Mouse (Mus musculus): Measurements from ENCODE around the gene Srp54b.
"Not testable (repeated sequence)": the region's sequence is repeated elsewhere in the genome, so short reads cannot be mapped to it uniquely, and the experiment has no call there.

Gene Srp54b

GRCm38 (mm10) chr12:55154559-55155448, at the start of gene Srp54b:
Gene Srp54b, plus strand, starts transcription at chr12:55155104.
- not testable (repeated sequence) for DNase-seq

GRCm38 (mm10) chr12:55112616-55113015, 42.3 kb upstream of the Srp54b start:
- not testable (repeated sequence) for DNase-seq

GRCm38 (mm10) chr12:55124242-55124641, 30.7 kb upstream of the Srp54b start, which contains the start of gene Fam177a:
Gene Fam177a, plus strand, starts transcription at chr12:55124469.
- DNase-seq = not testable (repeated sequence)

GRCm38 (mm10) chr12:55124731-55125130, 30.2 kb upstream of the Srp54b start:
- not testable (repeated sequence) for DNase-seq

GRCm38 (mm10) chr12:55135540-55135939, 19.4 kb upstream of the Srp54b start:
- not testable (repeated sequence) for DNase-seq

- not testable (repeated sequence) for DNase-seq
Measured at GRCm38 (mm10) chr12:55137859-55138258, 17.0 kb upstream of the Srp54b start.

- DNase-seq = not testable (repeated sequence)
Measured at GRCm38 (mm10) chr12:55155449-55155783, 512 bp downstream of the Srp54b start.

- not testable (repeated sequence) for DNase-seq
Measured at GRCm38 (mm10) chr12:55167034-55167557, 12.2 kb downstream of the Srp54b start.

GRCm38 (mm10) chr12:55187686-55188085, 32.8 kb downstream of the Srp54b start:
- DNase-seq = not testable (repeated sequence)

- not testable (repeated sequence) for DNase-seq
Measured at GRCm38 (mm10) chr12:55189127-55189526, 34.2 kb downstream of the Srp54b start.

GRCm38 (mm10) chr12:55199306-55199705, 44.4 kb downstream of the Srp54b start, which contains the start of gene 1700047I17Rik2:
Gene 1700047I17Rik2, plus strand, starts transcription at chr12:55199592.
- not testable (repeated sequence) for DNase-seq

- not testable (repeated sequence) for DNase-seq
Measured at GRCm38 (mm10) chr12:55199799-55200198, 44.9 kb downstream of the Srp54b start.

- DNase-seq = not testable (repeated sequence)
Measured at GRCm38 (mm10) chr12:55212944-55213343, 58.0 kb downstream of the Srp54b start.

GRCm38 (mm10) chr12:55229626-55230519, 75.0 kb downstream of the Srp54b start, which contains the start of gene Srp54c:
Gene Srp54c, plus strand, starts transcription at chr12:55230168.
- DNase-seq = not testable (repeated sequence)

GRCm38 (mm10) chr12:55230520-55230861, 75.6 kb downstream of the Srp54b start:
- DNase-seq = not testable (repeated sequence)

Measured in embryo, embryonic 11 days (tissue).